Mouse (Mus musculus) midbrain, postnatal 0 days (tissue): ENCODE measurements around the gene Ifi214. TPM values are rescaled to one million over a fixed set of nuclear protein-coding genes. Genes with fewer than 3 reads are reported as not detected.
"Not testable (repeated sequence)": the region's sequence is repeated elsewhere in the genome, so short reads cannot be mapped to it uniquely, and the experiment has no call there.

Experiments used
- ATAC-seq: fragments of 200-750 bp; cut with Nextera tagmentation; 2 replicates; pipeline ENCODE4 v1.8.0; 2017; ENCODE audit warnings: moderate number of reproducible peaks, mild to moderate bottlenecking, moderate TSS enrichment, moderate library complexity; ENCODE audit not compliant: low FRiP score
- DNase-seq: peaks from one replicate; pipeline ENCODE4 v3.0.0-alpha.2; 2015; ENCODE audit warnings: low spot score
- H3K27ac ChIP-seq: fragments of 300-500 bp; sonication (generic); 2 replicates; pipeline ENCODE4 v1.5.1; 2014; ENCODE audit warnings: low read depth, mild to moderate bottlenecking, low read length, mixed read lengths
- H3K27me3 ChIP-seq: fragments of 300-500 bp; sonication (generic); 2 replicates; pipeline ENCODE4 v1.6.1; 2014; ENCODE audit warnings: low read length, control low read depth, mixed read lengths; ENCODE audit not compliant: insufficient read depth
- H3K36me3 ChIP-seq: fragments of 300-500 bp; sonication (generic); 2 replicates; pipeline ENCODE4 v1.6.1; 2014; ENCODE audit warnings: low read length, control low read depth, mixed read lengths; ENCODE audit not compliant: insufficient read depth
- H3K4me1 ChIP-seq: fragments of 300-500 bp; sonication (generic); 2 replicates; pipeline ENCODE4 v1.6.1; 2014; ENCODE audit warnings: mild to moderate bottlenecking, control low read depth, antibody characterized with exemption, low read length, mixed read lengths; ENCODE audit not compliant: insufficient read depth
- H3K4me2 ChIP-seq: fragments of 300-500 bp; sonication (generic); 2 replicates; pipeline ENCODE4 v1.6.1; 2014; ENCODE audit warnings: low read depth, mild to moderate bottlenecking, low read length, mixed read lengths; ENCODE audit not compliant: poor library complexity, severe bottlenecking
- H3K4me3 ChIP-seq: fragments of 300-500 bp; sonication (generic); 2 replicates; pipeline ENCODE4 v1.5.1; 2014; ENCODE audit warnings: low read depth, mild to moderate bottlenecking, low read length, moderate library complexity
- H3K9ac ChIP-seq: fragments of 300-500 bp; sonication (generic); replicated peaks from 2 replicates; pipeline ENCODE4 v1.6.1; 2014; ENCODE audit warnings: mild to moderate bottlenecking, low read length, moderate library complexity, mixed read lengths; ENCODE audit not compliant: poor library complexity, severe bottlenecking
- H3K9me3 ChIP-seq: fragments of 300-500 bp; sonication (generic); 2 replicates; pipeline ENCODE4 v1.6.1; 2016; ENCODE audit warnings: low read length, control low read depth
- CTCF ChIP-seq: IDR thresholded peaks from 2 replicates; pipeline ENCODE4 v1.5.1; 2016; ENCODE audit warnings: antibody characterized with exemption, mild to moderate bottlenecking
- WGBS: fragments of 180-500 bp; shearing (Covaris S2); extraction: QIAGEN DNeasy Blood & Tissue Kit; methylation state at CpG from one replicate; pipeline ENCODE4 v1.1.7; 2014; 5-methylcytosine and 5-hydroxymethylcytosine counted together
- polyA plus RNA-seq: library from polyadenylated mRNA; unstranded; fragments of >200 nt; fragmentation: Nextera tagmentation; extraction: Ambion mirVana; gene quantifications from 2 replicates; pipeline ENCODE4 v1.2.1, GENCODE M21; 2015
- total RNA-seq: library from RNA; depleted of rRNA; stranded (reverse); fragments of >200 nt; gene quantifications from 2 replicates; pipeline ENCODE4 v1.2.3, GENCODE M21; 2014; rRNA removed

Ifi214 gene
- total RNA-seq, result not detected in 2 replicates
- not detected in 2 replicates for polyA plus RNA-seq

GRCm38 (mm10) chr1:173535791-173536190, at the start of gene Ifi214:
TSS of gene Ifi214 (minus strand) at chr1:173535957.
- not testable (repeated sequence) for H3K4me3 ChIP-seq, H3K27me3 ChIP-seq, ATAC-seq, H3K4me1 ChIP-seq, DNase-seq, H3K36me3 ChIP-seq, H3K9me3 ChIP-seq, H3K9ac ChIP-seq, H3K4me2 ChIP-seq, H3K27ac ChIP-seq
- WGBS, result 90% methylated on average over 3 of the region's 3 CpGs

DNA sequence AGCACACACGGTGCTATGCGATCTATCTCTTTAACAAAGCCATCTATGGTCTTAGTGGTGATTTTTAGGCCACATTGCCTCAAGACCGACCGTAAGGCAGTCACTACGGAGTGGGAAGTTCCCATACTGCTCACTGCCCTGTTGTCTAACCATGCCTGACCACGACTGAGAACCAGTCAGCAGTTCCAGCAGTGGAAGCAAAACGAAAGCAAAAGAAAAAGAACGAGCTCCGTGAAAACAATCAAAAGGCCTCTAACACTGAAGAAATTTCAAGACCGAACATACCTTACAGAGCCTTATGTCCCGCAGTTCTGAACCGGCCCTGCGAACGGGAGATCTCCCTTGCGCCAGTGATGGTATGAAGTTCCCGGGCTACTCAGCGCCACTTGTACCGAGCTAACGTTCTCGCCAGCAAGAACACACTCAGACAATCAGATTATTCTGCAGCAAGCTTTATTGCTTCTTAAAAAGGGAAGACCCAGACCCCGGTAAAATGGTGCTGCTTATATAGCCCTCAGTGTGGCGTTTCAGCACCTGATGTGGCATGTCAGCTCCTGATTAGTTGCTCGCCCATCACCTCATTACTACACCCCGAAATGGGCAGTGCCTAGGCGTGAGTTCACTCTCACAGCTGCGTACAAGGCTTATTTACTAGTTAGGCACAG, 44.3 kb upstream of the Ifi214 start:
- DNase-seq, result no peak
- no peak overlapping the region for H3K27ac ChIP-seq
- H3K4me2 ChIP-seq, result no peak overlapping the region
- no peaks in the 10 kb centered on the region for H3K36me3 ChIP-seq
- H3K4me1 ChIP-seq, result no peaks in the 10 kb centered on the region
- no peak overlapping the region for H3K9ac ChIP-seq
- TF ChIP-seq CTCF, result no peak
- WGBS, result 94% methylated on average over 26 of the region's 26 CpGs
- H3K27me3 ChIP-seq, result no peaks in the 10 kb centered on the region
- no peak for ATAC-seq
- no peak overlapping the region for H3K4me3 ChIP-seq
- H3K9me3 ChIP-seq, result peaks cover 22% of the 10 kb centered on the region; the same call in 1 of the 2 replicates

DNA sequence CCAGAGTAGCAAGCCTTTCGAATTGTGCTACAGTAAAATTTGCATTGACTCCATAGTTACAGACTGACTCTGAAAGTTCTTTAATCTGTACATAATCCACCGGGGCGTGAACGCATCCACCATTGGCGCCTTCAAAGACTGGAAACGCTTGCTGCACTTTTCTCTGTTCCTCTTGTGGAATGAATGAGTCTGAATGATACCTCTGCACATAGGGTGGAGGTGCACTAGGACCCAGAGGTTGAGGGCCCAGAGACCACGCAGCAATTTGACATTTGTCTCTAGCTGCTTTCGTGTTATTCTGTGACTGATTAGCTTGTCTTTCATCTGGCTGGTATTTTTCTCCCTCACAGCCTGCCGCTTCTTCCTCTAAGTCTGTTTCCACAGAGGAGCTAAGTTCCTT, 43.3 kb upstream of the Ifi214 start:
- no peaks in the 10 kb centered on the region for H3K4me1 ChIP-seq
- no peaks in the 10 kb centered on the region for H3K36me3 ChIP-seq
- no peak for TF ChIP-seq CTCF
- no peak overlapping the region for H3K4me3 ChIP-seq
- WGBS, result 95% methylated on average over 9 of the region's 9 CpGs
- no peak overlapping the region for H3K27ac ChIP-seq
- peaks cover 22% of the 10 kb centered on the region; the same call in 1 of the 2 replicates for H3K9me3 ChIP-seq
- H3K9ac ChIP-seq, result no peak overlapping the region
- ATAC-seq (no peak), DNase-seq (no peak)
- H3K4me2 ChIP-seq, result no peak overlapping the region
- no peaks in the 10 kb centered on the region for H3K27me3 ChIP-seq

GRCm38 (mm10) chr1:173550491-173551050, 14.8 kb upstream of the Ifi214 start:
- not testable (repeated sequence) for DNase-seq, H3K27me3 ChIP-seq, H3K9me3 ChIP-seq, H3K36me3 ChIP-seq, H3K4me3 ChIP-seq, H3K9ac ChIP-seq, H3K27ac ChIP-seq, H3K4me2 ChIP-seq, H3K4me1 ChIP-seq, ATAC-seq
- 85% methylated on average over 5 of the region's 5 CpGs for WGBS

- DNase-seq, H3K36me3 ChIP-seq, H3K27ac ChIP-seq, H3K4me2 ChIP-seq, H3K4me3 ChIP-seq, ATAC-seq, H3K9me3 ChIP-seq, H3K9ac ChIP-seq, H3K27me3 ChIP-seq, H3K4me1 ChIP-seq: not testable (repeated sequence)
- WGBS, result 84% methylated on average over 3 of the region's 3 CpGs
Observed at GRCm38 (mm10) chr1:173548798-173549197, 13.0 kb upstream of the Ifi214 start.

- ATAC-seq (no peak; the same call in 1 of the 2 replicates), DNase-seq (no peak)
- no peaks in the 10 kb centered on the region for H3K27me3 ChIP-seq
- TF ChIP-seq CTCF, result no peak
- H3K36me3 ChIP-seq, result no peaks in the 10 kb centered on the region
- no peak overlapping the region for H3K9ac ChIP-seq
- no peaks in the 10 kb centered on the region for H3K4me1 ChIP-seq
- H3K4me2 ChIP-seq, result no peak overlapping the region
- no peaks in the 10 kb centered on the region for H3K9me3 ChIP-seq
- H3K27ac ChIP-seq, result no peak overlapping the region
- no peak overlapping the region for H3K4me3 ChIP-seq
Observed at GRCm38 (mm10) chr1:173521452-173521851, 14.3 kb downstream of the Ifi214 start.

- not testable (repeated sequence) for ATAC-seq, H3K4me1 ChIP-seq, H3K4me2 ChIP-seq, H3K27me3 ChIP-seq, DNase-seq, H3K9ac ChIP-seq, H3K9me3 ChIP-seq, H3K4me3 ChIP-seq, H3K27ac ChIP-seq, H3K36me3 ChIP-seq
- 95% methylated on average over 2 of the region's 2 CpGs for WGBS
Observed at GRCm38 (mm10) chr1:173510595-173510994, 25.2 kb downstream of the Ifi214 start.

- H3K4me1 ChIP-seq, H3K27me3 ChIP-seq, H3K36me3 ChIP-seq, DNase-seq, H3K9me3 ChIP-seq, H3K4me3 ChIP-seq, H3K9ac ChIP-seq, H3K4me2 ChIP-seq, H3K27ac ChIP-seq, ATAC-seq: not testable (repeated sequence)
Observed at GRCm38 (mm10) chr1:173491483-173491882, 44.3 kb downstream of the Ifi214 start.
